Mouse (Mus musculus) ES-E14 (cell line): Measurements from ENCODE around the gene Ptger2.

Source experiments
- CHD2 ChIP-seq: IDR thresholded peaks from 2 replicates; pipeline ENCODE4 v1.6.1; 2014; ENCODE audit warnings: mild to moderate bottlenecking, low read depth, low read length, inconsistent platforms
- HCFC1 ChIP-seq: IDR thresholded peaks from 2 replicates; pipeline ENCODE4 v1.6.1; 2012; ENCODE audit warnings: low read length, inconsistent platforms, borderline replicate concordance; ENCODE audit not compliant: insufficient read depth
- MAFK ChIP-seq: IDR thresholded peaks from 2 replicates; pipeline ENCODE4 v1.6.1; 2014; ENCODE audit warnings: mild to moderate bottlenecking, low read depth, low read length, inconsistent platforms; ENCODE audit not compliant: insufficient read depth
- ZC3H11A ChIP-seq: IDR thresholded peaks from 2 replicates; pipeline ENCODE4 v1.6.1; 2012; ENCODE audit warnings: low read depth, mild to moderate bottlenecking, inconsistent platforms, low read length, borderline replicate concordance
- ZNF384 ChIP-seq: IDR thresholded peaks from 2 replicates; pipeline ENCODE4 v1.6.1; 2012; ENCODE audit warnings: low read depth, low read length, inconsistent platforms

DNA sequence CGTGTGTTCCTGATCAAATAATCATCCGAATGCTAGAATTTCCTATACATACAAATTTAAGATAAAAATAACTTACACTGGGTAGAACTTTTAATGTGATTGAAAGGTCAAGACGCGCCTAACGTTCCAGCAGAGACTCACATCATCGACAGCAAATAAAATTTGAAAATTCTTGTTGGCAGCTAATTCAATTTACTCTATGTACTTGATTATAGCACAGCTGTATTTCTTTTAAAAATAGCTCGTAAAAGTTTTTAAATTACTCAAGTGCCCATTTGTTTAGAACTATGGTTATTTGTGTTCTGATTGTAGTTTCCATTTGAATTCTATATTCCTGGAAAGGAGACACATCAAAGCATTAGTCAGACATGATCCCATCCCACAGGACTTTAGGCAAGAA, 63.1 kb downstream of the Ptger2 start:
- TF ChIP-seq CHD2 (no peak), HCFC1 (no peak), ZC3H11A (no peak), ZNF384 (no peak), MAFK (no peak)
